Mouse (Mus musculus) lung, adult 2 months (tissue): ENCODE results near the gene Pank2.

Experiments
- CTCF ChIP-seq: fragments of 200-500 bp; IDR thresholded peaks from 2 replicates; pipeline ENCODE4 v1.5.1; 2011; ENCODE audit warnings: mild to moderate bottlenecking, low read length, control low read depth; ENCODE audit not compliant: insufficient read depth
- POLR2A ChIP-seq: fragments of 200-500 bp; IDR thresholded peaks from 2 replicates; pipeline ENCODE4 v1.6.1; 2011; ENCODE audit warnings: low read depth, mild to moderate bottlenecking, control low read depth, low read length, borderline replicate concordance; ENCODE audit errors: extremely low read depth

DNA sequence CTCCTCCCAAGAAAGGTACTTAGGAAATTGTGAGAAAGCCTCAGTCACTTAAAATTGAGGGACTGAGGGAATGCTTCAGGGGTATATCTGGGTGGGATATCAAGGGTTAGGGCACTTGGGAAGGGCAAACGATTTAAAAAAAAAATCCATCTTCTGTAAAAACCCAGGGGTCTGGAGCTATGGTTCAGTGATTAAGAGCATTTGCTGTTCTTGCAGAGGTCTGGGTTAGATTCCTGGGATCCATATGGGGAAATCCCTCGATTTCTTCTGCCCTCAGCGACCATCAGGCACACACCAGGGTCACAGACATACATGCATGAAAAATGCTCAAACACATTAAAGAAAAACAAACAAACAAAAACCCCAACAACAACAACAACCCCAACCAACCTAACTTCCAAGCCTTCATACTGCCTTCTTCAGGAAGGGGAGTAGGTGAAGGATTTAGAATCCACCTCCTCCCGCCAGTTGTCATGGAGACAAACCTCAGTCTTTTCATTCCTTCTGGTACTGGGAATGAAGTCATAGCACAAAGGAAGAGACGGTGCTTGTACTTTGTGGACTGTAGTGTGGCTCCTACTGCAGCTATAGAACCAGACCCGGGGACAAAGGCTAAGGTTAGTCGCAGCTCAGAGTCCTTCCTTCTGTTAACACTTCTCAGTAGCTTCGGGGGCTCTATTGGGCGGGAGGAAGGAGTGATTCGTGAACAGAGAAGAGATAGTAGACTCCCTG is 648 bp upstream of the Pank2 start:
- TF ChIP-seq CTCF (no peak), POLR2A (no peak)
